Mouse (Mus musculus) limb, embryonic 15.5 days (tissue): ENCODE results near the gene Bank1. TPM values are rescaled to one million over a fixed set of nuclear protein-coding genes. Genes with fewer than 3 reads are reported as not detected.

Source experiments
- ATAC-seq: fragments of 200-750 bp; cut with Nextera tagmentation; 2 replicates; pipeline ENCODE4 v1.8.0; 2017; ENCODE audit warnings: low read depth, moderate TSS enrichment; ENCODE audit not compliant: insufficient number of reproducible peaks, low FRiP score, low TSS enrichment
- H3K27ac ChIP-seq: fragments of 300-500 bp; sonication (generic); 2 replicates; pipeline ENCODE4 v1.5.1; 2015; ENCODE audit warnings: moderate library complexity, mild to moderate bottlenecking, inconsistent platforms
- H3K27me3 ChIP-seq: fragments of 300-500 bp; sonication (generic); 2 replicates; pipeline ENCODE4 v1.6.1; 2015; ENCODE audit warnings: inconsistent platforms
- H3K36me3 ChIP-seq: fragments of 300-500 bp; sonication (generic); 2 replicates; pipeline ENCODE4 v1.6.1; 2015; ENCODE audit warnings: inconsistent platforms
- H3K4me1 ChIP-seq: fragments of 300-500 bp; sonication (generic); 2 replicates; pipeline ENCODE4 v1.6.1; 2015; ENCODE audit warnings: inconsistent platforms
- H3K4me2 ChIP-seq: fragments of 300-500 bp; sonication (generic); 2 replicates; pipeline ENCODE4 v1.6.1; 2015; ENCODE audit warnings: mild to moderate bottlenecking, inconsistent platforms
- H3K4me3 ChIP-seq: fragments of 300-500 bp; sonication (generic); 2 replicates; pipeline ENCODE4 v1.5.1; 2015; ENCODE audit warnings: mild to moderate bottlenecking, inconsistent platforms
- H3K9ac ChIP-seq: fragments of 300-500 bp; sonication (generic); 2 replicates; pipeline ENCODE4 v1.6.1; 2015; ENCODE audit warnings: inconsistent platforms
- H3K9me3 ChIP-seq: fragments of 300-500 bp; sonication (generic); 2 replicates; pipeline ENCODE4 v1.6.1; 2016; ENCODE audit warnings: inconsistent platforms
- WGBS: fragments of 180-500 bp; shearing (Covaris S2); methylation state at CpG from one replicate; pipeline ENCODE4 v1.1.7; 2015; 5-methylcytosine and 5-hydroxymethylcytosine counted together
- polyA plus RNA-seq: library from polyadenylated mRNA; unstranded; fragments of >200 nt; fragmentation: Nextera tagmentation; extraction: Ambion mirVana; gene quantifications from 2 replicates; pipeline ENCODE4 v1.2.1, GENCODE M21; 2015

The Bank1 gene
- polyA plus RNA-seq, 1 experiment from 2014 or later = 0.74 TPM

- 77% methylated on average over 5 of the region's 5 CpGs for WGBS
- no peak for ATAC-seq
- Histone ChIP-seq H3K27ac (no peak overlapping the region), H3K27me3 (no peaks in the 10 kb centered on the region), H3K4me3 (no peak overlapping the region), H3K9me3 (no peaks in the 10 kb centered on the region), H3K4me2 (no peak overlapping the region), H3K4me1 (peaks cover 3% of the 10 kb centered on the region; the same call in 1 of the 2 replicates), H3K36me3 (no peaks in the 10 kb centered on the region), H3K9ac (no peak overlapping the region)
These were observed 239.4 kb downstream of the Bank1 start for GRCm38 (mm10) chr3:136086431-136086830.

GRCm38 (mm10) chr3:136085077-136085476, 240.8 kb downstream of the Bank1 start:
- H3K4me3 ChIP-seq = no peak overlapping the region
- peaks cover 3% of the 10 kb centered on the region; the same call in 1 of the 2 replicates for H3K4me1 ChIP-seq
- no peaks in the 10 kb centered on the region for H3K36me3 ChIP-seq
- H3K27me3 ChIP-seq = no peaks in the 10 kb centered on the region
- H3K4me2 ChIP-seq = no peak overlapping the region
- H3K9ac ChIP-seq = no peak overlapping the region
- 62% methylated on average over 1 of the region's 1 CpGs for WGBS
- ATAC-seq = no peak
- H3K9me3 ChIP-seq = no peaks in the 10 kb centered on the region
- no peak overlapping the region for H3K27ac ChIP-seq

- H3K27ac ChIP-seq = no peak overlapping the region
- ATAC-seq = no peak
- peaks cover 3% of the 10 kb centered on the region; the same call in 1 of the 2 replicates for H3K4me1 ChIP-seq
- 0 out of 2 replicates have a peak overlapping the region, but pooled peaks have one; percentile 8 for H3K4me2 ChIP-seq
- no peaks in the 10 kb centered on the region for H3K27me3 ChIP-seq
- no peaks in the 10 kb centered on the region for H3K36me3 ChIP-seq
- H3K9ac ChIP-seq = no peak overlapping the region
- H3K4me3 ChIP-seq = no peak overlapping the region
- no peaks in the 10 kb centered on the region for H3K9me3 ChIP-seq
- WGBS = 19% methylated on average over 5 of the region's 5 CpGs
These were observed 241.8 kb downstream of the Bank1 start for GRCm38 (mm10) chr3:136084066-136084465.

- Histone ChIP-seq H3K4me3 (no peak overlapping the region), H3K4me2 (no peak overlapping the region), H3K9ac (no peak overlapping the region), H3K4me1 (peaks cover 5% of the 10 kb centered on the region; the same call in 1 of the 2 replicates), H3K36me3 (no peaks in the 10 kb centered on the region), H3K9me3 (no peaks in the 10 kb centered on the region), H3K27ac (no peak overlapping the region), H3K27me3 (no peaks in the 10 kb centered on the region)
- 31% methylated on average over 1 of the region's 1 CpGs for WGBS
- ATAC-seq = no peak
These were observed 244.6 kb downstream of the Bank1 start for GRCm38 (mm10) chr3:136081264-136081663.

- no peak for ATAC-seq
- H3K27me3 ChIP-seq = no peaks in the 10 kb centered on the region
- 27% methylated on average over 2 of the region's 2 CpGs for WGBS
These were observed 247.3 kb downstream of the Bank1 start for GRCm38 (mm10) chr3:136078535-136078934.

GRCm38 (mm10) chr3:136070394-136070793, 255.5 kb downstream of the Bank1 start:
- no peaks in the 10 kb centered on the region for H3K4me1 ChIP-seq
- no peak overlapping the region for H3K4me3 ChIP-seq
- H3K9me3 ChIP-seq = no peaks in the 10 kb centered on the region
- no peak overlapping the region for H3K27ac ChIP-seq
- ATAC-seq = no peak
- H3K27me3 ChIP-seq = no peaks in the 10 kb centered on the region
- H3K36me3 ChIP-seq = no peaks in the 10 kb centered on the region
- no peak overlapping the region for H3K4me2 ChIP-seq
- no peak overlapping the region for H3K9ac ChIP-seq
- 86% methylated on average over 3 of the region's 3 CpGs for WGBS

More at GRCm38 (mm10) chr3:136078535-136078934, 247.3 kb downstream of the Bank1 start:
- Histone ChIP-seq H3K4me1 (peaks cover 4% of the 10 kb centered on the region; the same call in 1 of the 2 replicates), H3K9ac (no peak overlapping the region), H3K9me3 (no peaks in the 10 kb centered on the region), H3K36me3 (no peaks in the 10 kb centered on the region), H3K4me2 (no peak overlapping the region), H3K4me3 (no peak overlapping the region), H3K27ac (no peak overlapping the region)

GRCm38 (mm10) chr3:136061907-136062306, 264.0 kb downstream of the Bank1 start:
- Histone ChIP-seq H3K9ac (no peak overlapping the region), H3K36me3 (no peaks in the 10 kb centered on the region), H3K27ac (no peak overlapping the region), H3K9me3 (no peaks in the 10 kb centered on the region), H3K27me3 (no peaks in the 10 kb centered on the region), H3K4me1 (no peaks in the 10 kb centered on the region), H3K4me2 (no peak overlapping the region), H3K4me3 (no peak overlapping the region)
- ATAC-seq = no peak
- 84% methylated on average over 2 of the region's 2 CpGs for WGBS

GRCm38 (mm10) chr3:136050635-136051034, 275.2 kb downstream of the Bank1 start:
- Histone ChIP-seq H3K9ac (no peak overlapping the region), H3K4me2 (no peak overlapping the region), H3K9me3 (no peaks in the 10 kb centered on the region), H3K4me1 (no peaks in the 10 kb centered on the region), H3K27ac (no peak overlapping the region), H3K4me3 (no peak overlapping the region), H3K27me3 (no peaks in the 10 kb centered on the region), H3K36me3 (no peaks in the 10 kb centered on the region)
- 78% methylated on average over 3 of the region's 3 CpGs for WGBS
- no peak for ATAC-seq

- Histone ChIP-seq H3K4me2 (no peak overlapping the region), H3K9me3 (no peaks in the 10 kb centered on the region), H3K27ac (no peak overlapping the region), H3K9ac (no peak overlapping the region), H3K36me3 (no peaks in the 10 kb centered on the region), H3K4me3 (no peak overlapping the region), H3K27me3 (no peaks in the 10 kb centered on the region), H3K4me1 (no peaks in the 10 kb centered on the region)
- ATAC-seq = 0 out of 2 replicates have a peak, but pooled peaks have one; percentile 14
- 89% methylated on average over 6 of the region's 6 CpGs for WGBS
These were observed 275.7 kb downstream of the Bank1 start for GRCm38 (mm10) chr3:136050215-136050614.

GRCm38 (mm10) chr3:136048026-136048425, 277.8 kb downstream of the Bank1 start:
- H3K4me2 ChIP-seq = no peak overlapping the region
- H3K4me3 ChIP-seq = no peak overlapping the region
- no peak overlapping the region for H3K9ac ChIP-seq
- ATAC-seq = no peak
- H3K27ac ChIP-seq = no peak overlapping the region
- WGBS = 79% methylated on average over 4 of the region's 4 CpGs
- H3K36me3 ChIP-seq = no peaks in the 10 kb centered on the region
- no peaks in the 10 kb centered on the region for H3K4me1 ChIP-seq
- no peaks in the 10 kb centered on the region for H3K27me3 ChIP-seq
- no peaks in the 10 kb centered on the region for H3K9me3 ChIP-seq

GRCm38 (mm10) chr3:136045381-136045780, 280.5 kb downstream of the Bank1 start:
- no peaks in the 10 kb centered on the region for H3K27me3 ChIP-seq
- H3K27ac ChIP-seq = no peak overlapping the region
- no peak for ATAC-seq
- no peaks in the 10 kb centered on the region for H3K9me3 ChIP-seq
- no peak overlapping the region for H3K4me3 ChIP-seq
- H3K4me2 ChIP-seq = no peak overlapping the region
- no peaks in the 10 kb centered on the region for H3K4me1 ChIP-seq
- H3K36me3 ChIP-seq = no peaks in the 10 kb centered on the region
- WGBS = 73% methylated on average over 2 of the region's 2 CpGs
- H3K9ac ChIP-seq = no peak overlapping the region

GRCm38 (mm10) chr3:136040041-136040440, 285.8 kb downstream of the Bank1 start:
- Histone ChIP-seq H3K4me3 (no peak overlapping the region), H3K36me3 (no peaks in the 10 kb centered on the region), H3K4me1 (no peaks in the 10 kb centered on the region), H3K9me3 (no peaks in the 10 kb centered on the region), H3K4me2 (no peak overlapping the region), H3K9ac (no peak overlapping the region), H3K27me3 (no peaks in the 10 kb centered on the region), H3K27ac (no peak overlapping the region)
- 78% methylated on average over 2 of the region's 2 CpGs for WGBS
- ATAC-seq = no peak

- Histone ChIP-seq H3K9me3 (no peaks in the 10 kb centered on the region), H3K27ac (no peak overlapping the region), H3K27me3 (no peaks in the 10 kb centered on the region), H3K36me3 (no peaks in the 10 kb centered on the region), H3K4me2 (no peak overlapping the region), H3K4me3 (no peak overlapping the region), H3K4me1 (no peaks in the 10 kb centered on the region), H3K9ac (no peak overlapping the region)
- 82% methylated on average over 6 of the region's 6 CpGs for WGBS
- ATAC-seq = no peak
These were observed 286.4 kb downstream of the Bank1 start for GRCm38 (mm10) chr3:136039446-136039845.
